Mouse (Mus musculus): Measurements from ENCODE around the gene Sart1. TPM values are rescaled to one million over a fixed set of nuclear protein-coding genes. Genes with fewer than 3 reads are reported as not detected.
"Not testable (repeated sequence)": the region's sequence is repeated elsewhere in the genome, so short reads cannot be mapped to it uniquely, and the experiment has no call there.

Gene Sart1
- total RNA-seq, 2 experiments from 2014 or later: 36.5 to 38.8 TPM

DNA sequence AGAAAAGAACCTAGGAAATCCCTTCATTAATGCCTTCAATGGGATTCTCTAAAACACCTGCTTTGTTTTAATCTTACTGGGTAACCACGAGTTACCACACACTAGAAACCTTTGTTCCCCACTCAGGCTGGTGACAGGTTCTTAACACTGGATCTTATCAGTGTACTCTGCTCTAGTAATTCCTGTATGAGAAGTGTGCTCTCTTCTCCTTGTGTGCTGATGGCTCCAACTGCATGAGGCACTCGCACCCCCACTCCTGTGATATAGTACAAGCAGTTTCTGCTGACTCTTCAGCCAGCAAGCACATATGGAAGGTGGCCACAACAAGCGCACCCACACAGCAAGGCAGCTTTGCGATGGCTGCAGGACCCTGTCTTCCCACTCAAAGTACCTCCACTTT, 14.3 kb downstream of the Sart1 start:
- no peak for DNase-seq (ENCODE audit: low spot score)

DNA sequence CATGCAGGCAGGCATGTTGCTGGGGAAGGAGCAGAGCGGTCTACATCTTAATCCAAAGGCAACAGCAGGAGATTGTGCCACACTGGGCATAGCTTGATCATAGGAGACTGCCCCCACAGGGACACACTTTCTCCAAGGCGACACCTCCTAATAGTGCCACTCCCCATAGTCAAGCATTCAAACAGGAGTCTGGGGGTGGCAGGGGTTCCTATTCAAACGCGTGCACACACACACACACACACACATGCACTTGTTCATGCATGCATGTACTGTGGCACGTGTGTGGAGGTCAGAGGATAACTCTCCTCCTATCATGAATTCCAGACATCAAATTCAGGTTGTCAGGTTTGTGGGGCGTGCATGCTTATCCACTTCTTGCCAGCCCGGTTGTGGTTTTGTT, 15.8 kb downstream of the Sart1 start:
- DNase-seq (ENCODE audit: low spot score): no peak

DNA sequence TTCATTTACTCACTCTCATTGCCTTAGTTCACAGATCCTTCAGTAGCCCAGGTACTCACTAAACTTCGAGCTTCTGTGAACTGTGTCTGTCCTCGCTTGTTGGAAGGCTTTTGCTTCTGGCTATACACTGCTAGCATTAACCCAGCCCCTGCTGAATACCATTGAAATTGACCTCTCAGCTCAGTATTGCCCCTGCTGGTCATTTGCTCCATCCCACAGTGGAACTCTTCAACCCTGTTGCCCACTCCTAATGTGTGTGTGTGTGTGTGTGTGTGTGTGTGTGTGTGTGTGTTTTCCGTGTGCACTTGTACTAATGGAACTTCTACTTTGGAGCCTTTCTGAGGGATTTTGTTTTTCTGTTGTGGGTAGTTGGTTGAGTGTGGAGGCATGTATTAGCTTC, 17.6 kb downstream of the Sart1 start:
- DNase-seq (ENCODE audit: low spot score): no peak

DNA sequence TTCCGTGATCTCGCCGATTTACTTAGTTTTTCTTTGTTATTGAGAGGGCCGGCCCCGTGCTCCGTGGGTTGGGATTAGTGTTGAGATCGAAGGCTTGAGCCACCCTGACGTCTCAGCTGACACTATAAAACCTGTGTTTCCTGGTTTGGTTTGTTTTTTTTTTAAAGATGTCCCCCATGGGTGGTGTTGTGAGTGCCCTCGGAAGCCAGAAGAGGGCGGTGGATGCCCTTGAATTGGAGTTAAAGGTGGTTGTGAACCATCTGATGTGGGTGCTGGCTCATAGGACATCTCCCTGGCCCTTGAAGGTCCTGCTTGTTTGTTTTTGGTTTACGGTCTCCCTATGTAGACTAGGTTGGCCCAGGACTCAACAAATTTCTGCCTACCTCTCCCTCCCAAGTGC, 21.0 kb downstream of the Sart1 start:
- no peak for DNase-seq (ENCODE audit: low spot score)

DNA sequence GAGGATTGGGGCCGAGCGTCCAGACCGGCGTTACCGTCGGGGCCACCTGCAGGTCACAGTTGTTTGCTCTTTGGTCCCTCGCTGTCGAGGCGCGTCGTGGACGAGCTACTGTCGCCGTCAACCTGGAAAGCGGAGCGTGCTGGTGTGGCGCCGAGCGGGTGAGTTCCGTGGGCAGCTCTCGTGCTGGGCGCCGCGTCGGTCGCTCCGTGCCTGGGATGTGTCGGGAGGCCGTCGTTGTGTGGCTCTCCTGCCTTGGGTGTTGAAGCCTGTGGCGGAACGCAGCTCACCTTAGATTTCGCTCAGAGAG, 21.5 kb downstream of the Sart1 start, which contains the start of gene Banf1:
TSS of gene Banf1 (minus strand) at position 116 of the 307 bp plus-strand sequence.
- DNase-seq (ENCODE audit: low spot score): no peak

DNA sequence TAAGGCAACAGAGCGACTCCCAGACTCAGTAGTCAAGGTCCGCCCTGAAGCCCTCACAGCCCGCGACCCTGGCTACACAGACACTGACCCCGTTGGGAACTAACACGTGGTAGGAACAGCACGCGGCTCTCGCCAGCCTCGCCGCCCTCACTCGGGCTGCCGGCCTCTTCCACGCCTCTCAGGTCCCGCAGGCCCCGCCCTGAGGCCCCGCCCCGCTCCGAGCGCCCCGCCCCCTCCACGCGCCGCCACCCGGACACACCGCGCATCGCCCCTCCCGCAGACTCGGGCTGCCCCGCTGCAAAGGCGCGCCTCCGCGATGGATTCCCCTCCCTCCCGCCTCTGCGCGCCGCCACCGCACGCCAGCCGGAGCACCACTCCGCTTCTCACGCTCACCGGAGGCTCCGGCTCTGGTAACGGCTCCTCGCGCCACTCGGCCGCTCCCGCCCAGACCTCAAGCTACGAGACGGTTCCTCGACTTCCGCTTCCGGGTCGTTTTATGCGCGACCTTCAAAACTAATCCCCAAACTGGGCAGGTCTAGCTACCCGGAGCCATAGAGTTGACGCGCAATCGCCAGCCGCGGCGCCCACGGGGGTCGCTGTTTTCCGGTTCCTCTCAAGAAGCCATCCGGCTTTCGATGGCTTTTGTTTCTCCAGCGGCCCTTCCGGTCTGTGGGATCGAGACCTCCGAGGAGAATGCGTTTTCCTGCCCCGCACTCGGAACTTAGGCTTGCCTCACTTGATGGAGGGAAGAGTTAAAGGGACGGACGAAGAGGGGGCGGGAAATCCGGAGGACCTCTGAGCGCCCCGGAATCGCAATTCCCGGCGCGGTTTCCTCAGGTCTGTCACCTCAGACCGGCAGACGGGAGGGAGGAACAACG, 22.1 kb downstream of the Sart1 start, which contains the start of gene Eif1ad:
TSS of gene Eif1ad (plus strand) at position 567 of the 878 bp plus-strand sequence.
- peak; percentile 94 for DNase-seq (ENCODE audit: low spot score)

DNA sequence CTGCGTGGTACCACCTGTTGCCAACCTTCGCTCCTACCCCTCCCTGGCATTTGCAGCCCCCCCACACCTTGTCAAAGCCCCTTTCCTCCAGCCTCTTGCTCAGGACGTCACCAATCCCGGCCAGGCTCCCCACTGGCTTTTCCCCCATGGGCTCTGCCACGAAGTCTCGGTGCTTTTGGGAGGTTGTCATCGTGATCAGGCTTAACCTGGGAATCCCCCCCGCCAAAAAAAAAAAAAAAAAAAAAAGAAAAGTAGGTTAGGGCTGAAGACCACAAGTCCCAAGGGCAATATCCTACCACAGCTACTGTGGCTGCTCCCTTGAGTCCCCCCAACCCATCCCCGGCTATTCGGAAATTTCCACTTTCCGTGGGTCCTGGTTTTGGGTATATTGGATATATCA, 22.8 kb downstream of the Sart1 start:
- no peak for DNase-seq (ENCODE audit: low spot score)

DNA sequence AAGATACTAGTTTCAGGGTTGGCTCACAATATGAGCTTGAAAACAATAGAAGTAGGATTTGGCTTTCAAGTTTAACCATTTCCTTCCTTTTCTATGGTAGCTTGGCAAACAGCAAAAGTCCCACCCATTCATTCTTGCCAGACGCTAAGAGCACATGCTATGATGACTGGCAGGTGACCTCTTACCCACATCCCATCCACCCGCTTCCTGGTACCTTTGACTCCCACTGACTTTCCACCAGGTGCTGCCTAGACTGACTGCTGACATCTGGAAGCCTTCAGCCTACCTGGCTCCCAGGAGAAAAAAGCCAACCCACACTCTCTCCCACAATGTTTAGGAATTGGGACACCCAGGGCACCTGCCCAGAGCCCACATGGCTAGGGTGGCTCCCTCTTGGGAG, 24.4 kb downstream of the Sart1 start:
- no peak for DNase-seq (ENCODE audit: low spot score)

DNA sequence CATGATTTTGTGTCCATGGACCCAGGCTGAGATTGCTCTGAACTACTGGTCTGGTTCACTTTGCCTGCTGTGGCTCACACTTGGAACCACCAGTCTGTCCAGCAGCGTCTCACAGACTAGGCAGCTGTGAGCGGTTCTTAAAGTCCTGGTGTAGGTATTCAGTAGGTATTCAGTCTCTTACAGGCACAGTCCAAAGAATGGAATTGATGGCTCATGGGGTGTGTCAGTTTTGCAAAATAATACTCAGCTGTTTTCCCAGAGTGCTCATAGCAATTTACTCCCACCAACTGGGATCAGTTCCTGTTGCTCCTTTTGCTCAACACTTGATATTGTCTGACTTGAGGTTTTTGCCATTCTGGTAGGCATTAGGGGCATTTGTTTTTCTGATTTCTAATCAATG, 26.3 kb downstream of the Sart1 start:
- no peak for DNase-seq (ENCODE audit: low spot score)

DNA sequence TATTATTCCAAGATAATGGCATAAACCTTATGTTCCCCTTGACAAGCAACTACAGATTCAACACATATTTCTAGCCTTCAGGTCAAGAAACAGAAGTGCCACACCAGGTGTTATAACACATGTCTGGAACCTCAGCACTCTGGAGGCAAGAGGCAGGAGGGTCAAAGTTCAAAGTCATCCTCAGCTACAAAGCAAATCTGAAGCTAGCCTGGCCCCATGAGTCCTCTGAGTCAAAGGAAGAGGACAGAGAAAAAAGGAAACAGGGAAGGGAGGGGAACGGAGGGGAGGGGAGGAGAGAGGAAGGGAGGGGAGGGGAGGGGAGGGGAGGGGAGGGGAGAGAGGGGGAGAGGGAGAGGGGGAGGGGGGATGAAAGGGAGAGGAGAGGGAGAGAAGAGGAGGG, 32.4 kb downstream of the Sart1 start:
- DNase-seq (ENCODE audit: low spot score): no peak

DNA sequence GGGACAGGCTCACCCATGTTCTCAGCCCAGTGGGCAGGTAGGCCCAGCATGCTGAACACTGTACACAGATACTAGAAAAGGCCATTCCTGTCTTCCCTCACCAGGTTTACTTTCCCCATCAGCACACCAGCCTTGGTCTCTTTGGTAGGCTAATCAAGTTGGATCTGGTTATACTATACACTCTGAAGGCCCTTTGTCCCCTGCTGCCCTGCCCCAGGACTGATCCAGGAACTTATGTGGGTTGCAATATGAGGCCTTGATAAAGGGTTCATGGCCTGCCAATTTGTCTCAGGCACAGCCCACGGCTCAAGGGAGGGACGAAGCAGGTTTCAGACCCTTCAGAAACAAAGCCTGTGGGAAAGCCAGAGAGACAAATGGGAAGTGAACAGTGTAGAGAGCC, 34.9 kb downstream of the Sart1 start:
- DNase-seq (ENCODE audit: low spot score): no peak

DNA sequence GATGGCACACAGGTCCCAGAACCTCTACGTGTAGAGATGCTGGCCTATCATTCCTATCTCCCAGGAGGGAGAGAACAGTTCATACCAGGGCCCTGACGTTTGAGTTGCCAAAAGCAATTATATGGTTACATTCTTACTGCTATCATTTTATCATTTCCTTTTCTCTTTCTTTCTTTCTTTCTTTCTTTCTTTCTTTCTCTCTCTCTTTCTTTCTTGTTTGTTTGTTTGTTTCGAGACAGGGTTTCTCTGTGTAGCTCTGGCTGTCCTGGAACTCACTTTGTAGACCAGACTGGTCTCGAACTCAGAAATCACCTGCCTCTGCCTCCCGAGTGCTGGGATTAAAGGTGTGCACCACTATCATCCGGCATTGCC, 39.0 kb downstream of the Sart1 start, which contains the start of gene Cst6:
TSS of gene Cst6 (minus strand) at position 73 of the 372 bp plus-strand sequence.
- not testable (repeated sequence) for DNase-seq (ENCODE audit: low spot score)

DNA sequence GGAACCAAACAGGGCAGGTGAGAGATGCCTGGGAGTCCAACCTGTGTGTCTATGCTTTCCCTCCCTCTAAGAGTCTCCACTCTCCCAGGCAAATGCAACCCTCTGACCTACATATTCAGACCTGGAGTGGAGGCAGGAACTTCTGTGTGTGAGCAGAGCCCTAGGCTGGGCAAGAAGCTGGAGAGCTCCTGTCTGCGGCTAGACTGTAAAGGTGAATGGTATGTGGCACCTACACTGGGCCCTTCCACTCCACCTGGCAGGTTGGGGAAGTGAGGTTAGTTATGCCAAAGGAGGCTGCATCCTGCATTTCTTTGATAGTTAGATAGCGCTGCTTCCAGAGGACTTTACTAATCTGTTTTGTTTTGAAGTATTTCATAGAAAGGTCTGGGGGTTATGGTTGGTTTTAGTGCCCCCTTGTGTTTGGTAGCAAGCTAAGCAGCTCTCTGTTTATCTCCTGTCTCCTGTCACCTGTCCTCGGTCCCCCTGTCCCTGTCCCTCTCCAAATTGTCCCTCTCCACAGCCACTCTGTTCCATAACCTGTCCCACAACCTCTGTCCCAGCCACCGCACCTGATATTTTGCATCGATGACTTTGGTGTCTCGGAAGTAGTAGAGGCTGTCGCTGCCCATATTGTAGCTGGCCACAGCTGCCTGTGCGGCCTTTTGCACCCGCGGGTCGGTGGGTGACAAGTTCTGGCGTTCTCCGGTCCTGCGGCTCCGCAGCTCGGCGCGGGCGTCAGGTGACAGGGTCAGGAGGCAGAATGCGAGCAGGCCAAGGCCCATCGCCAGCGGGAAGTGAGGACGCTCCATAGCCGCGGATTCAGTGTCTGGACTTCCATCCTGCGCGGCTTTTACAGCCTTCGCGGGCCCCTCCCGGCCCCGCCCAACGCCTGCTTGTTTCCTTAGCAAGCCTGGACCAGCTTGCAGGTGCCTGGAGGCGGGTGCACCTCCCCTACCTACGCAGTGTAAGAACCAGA, 39.7 kb downstream of the Sart1 start:
- DNase-seq (ENCODE audit: low spot score): peak; percentile 44

DNA sequence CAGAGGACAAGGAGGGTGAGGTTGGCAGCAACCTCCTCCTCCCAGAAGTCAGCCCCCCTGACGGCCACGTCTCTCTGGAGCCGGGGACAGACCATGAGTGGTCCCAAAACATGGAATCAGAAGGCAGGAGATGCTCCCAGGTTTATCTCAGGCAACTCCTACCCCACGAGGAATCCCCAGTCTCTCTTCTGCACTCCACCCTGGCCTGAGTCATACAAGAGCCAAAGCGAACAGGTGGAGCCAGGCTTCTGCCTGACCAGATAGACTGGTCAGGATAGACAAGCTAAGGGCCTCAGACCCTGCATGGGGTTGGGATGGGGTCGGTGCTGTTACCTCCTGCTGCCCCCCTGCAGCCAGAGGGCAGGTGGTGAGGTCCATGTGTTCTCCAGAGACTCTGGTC, 40.4 kb downstream of the Sart1 start:
- no peak for DNase-seq (ENCODE audit: low spot score)

DNA sequence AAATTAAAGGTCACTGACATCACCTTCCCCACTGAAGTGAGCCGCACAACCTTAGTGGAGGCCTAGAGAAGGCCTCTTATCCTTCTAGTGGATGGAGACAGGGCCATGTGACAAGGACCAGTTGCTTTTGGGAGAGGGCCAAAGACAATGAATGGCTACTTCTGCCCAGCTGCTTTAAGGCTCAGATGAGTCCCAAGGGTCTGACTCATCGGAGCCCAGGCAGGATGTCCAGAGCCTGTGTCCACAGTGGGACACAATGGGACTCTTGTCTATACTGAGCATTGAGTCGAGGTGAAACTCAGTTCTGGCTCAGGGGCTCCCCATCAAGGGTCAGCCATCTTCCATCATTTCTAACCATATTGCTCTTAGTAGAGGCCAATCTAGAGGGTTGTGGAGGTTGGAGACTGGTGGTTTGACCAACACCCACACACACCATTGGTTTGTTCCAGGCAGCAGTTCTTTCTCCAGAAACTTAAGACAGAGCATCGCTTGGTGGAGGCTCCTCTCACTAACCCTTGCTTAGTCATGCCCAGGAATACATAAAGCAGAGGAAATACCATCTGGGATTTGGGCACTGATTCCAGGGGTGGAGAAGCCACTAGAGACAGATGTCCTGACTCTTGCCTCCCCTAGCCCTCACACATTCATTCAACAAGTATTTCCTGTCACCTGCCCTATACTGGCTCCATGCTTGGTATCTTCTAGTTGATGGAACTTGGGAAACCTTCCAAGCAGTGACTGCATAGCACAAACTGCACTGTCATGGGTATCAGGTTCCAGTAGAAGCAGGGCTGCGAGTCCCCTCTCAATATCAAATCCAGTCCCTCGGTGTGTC, 43.0 kb downstream of the Sart1 start:
- peak; percentile 61 for DNase-seq (ENCODE audit: low spot score)

DNA sequence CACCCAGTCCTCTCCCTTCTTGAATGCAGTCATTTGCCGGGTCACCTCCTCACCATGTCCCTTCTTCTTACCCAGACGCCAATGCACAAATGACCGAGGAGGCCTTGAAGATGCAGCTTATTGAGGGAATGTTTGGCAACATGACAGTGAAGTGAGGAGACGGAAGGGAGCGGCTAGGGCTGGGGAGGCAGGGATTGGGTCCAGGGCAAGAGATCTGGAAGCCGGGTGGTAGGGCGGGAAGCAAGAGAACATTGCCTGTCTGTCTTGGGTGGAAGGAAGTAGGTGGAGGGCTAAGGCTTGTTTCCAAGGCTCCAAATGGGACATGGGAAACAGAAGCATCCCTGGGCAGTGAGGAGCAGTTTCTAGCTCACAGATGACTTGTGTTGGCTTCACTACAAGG, 47.1 kb downstream of the Sart1 start:
- DNase-seq (ENCODE audit: low spot score): no peak

DNA sequence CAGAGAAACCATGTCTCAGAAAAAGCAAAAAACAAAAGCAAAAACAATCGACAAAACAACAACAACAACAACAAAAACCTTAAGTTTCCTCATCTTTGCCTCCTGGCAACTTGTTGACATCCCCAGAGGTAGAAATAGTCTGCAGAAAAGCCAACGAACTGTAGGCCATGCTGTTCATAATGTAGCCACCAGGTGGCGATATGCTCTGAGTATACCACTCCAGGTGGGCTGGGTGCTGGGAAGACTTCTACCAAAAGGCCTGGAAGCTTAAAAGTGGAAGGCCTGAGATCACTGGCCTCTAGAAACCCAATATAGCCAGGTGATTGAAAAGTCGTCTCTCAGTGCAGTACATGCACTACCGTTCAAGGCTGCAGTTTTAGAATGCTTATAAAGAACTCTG, 50.5 kb downstream of the Sart1 start:
- peak; percentile 84 for DNase-seq (ENCODE audit: low spot score)

DNA sequence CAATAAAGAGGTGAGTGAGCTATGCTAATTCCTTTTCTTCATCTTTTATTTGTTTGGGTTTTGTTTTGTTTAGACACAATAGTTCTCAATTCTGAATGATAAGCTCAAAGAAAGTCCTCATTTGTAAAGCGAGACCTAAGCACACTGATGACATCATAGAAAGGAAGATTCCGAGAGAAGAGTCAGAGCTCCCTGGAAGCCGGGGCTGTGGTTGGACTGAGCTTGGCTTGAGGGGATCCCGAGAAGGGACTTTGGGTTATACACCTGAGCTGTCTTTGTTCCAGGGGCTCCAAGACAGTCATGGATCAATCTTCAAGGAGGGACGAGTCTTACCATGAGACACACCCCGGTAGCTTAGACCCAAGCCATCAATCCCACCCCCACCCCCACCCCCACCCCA, 53.1 kb downstream of the Sart1 start, which contains the start of gene Catsper1:
TSS of gene Catsper1 (plus strand) at position 301 of the 400 bp plus-strand sequence.
- no peak for DNase-seq (ENCODE audit: low spot score)

DNA sequence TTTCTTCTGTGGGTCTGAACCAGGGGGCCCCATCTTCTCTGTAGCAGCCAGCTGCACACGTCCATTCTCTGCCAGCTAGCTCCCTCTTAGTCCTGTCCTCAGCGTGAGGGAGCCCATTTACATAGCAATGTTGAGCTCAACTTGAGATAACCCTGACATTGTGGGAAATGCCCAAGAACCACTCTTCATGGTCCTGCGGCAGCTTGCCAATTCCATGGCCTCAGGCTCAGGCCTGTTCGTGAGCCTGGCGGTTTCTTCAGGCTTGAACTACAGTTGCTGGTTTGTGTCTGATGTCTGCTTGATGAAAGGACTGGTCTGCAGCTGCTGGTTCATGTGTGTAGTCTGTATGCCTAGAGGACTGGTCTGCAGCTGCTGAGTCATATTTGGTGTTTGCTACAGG, 53.8 kb downstream of the Sart1 start:
- DNase-seq (ENCODE audit: low spot score): no peak

DNA sequence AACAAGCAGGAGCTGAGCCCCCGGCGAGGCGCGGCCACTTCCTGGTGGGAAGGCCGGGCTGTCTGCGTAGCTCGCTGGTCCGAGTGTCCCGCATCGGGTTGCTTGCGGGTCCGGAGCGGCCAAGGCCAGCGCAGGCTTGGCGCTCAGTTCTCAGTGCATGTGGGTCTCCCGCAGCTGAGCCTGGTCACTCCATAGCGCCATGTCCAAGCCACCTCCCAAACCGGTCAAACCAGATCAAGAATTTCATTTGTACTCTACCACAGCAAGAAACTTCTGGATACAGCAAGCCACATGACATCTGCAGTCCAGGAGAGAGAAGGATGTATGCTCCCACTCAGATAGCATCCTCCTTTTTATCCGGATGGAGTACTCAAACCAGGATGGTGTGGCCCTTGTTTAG, 60.5 kb downstream of the Sart1 start:
- no peak for DNase-seq (ENCODE audit: low spot score)

Data from gastrocnemius, adult 18-20 months (tissue).